Mouse (Mus musculus) bone marrow, adult 2 months (tissue): ENCODE measurements around the gene Caln1.
A peak's percentile ranks its signal among the peaks of the same experiment; 100 is the strongest.

Source experiments
- CTCF ChIP-seq: fragments of 200-500 bp; IDR thresholded peaks from 2 replicates; pipeline ENCODE4 v1.5.1; 2011; ENCODE audit warnings: low read length, control low read depth; ENCODE audit not compliant: control insufficient read depth, insufficient read depth
- POLR2A ChIP-seq: fragments of 200-500 bp; IDR thresholded peaks from 2 replicates; pipeline ENCODE4 v1.6.1; 2011; ENCODE audit warnings: low read depth, mild to moderate bottlenecking, control low read depth, low read length, borderline replicate concordance; ENCODE audit not compliant: control insufficient read depth

DNA sequence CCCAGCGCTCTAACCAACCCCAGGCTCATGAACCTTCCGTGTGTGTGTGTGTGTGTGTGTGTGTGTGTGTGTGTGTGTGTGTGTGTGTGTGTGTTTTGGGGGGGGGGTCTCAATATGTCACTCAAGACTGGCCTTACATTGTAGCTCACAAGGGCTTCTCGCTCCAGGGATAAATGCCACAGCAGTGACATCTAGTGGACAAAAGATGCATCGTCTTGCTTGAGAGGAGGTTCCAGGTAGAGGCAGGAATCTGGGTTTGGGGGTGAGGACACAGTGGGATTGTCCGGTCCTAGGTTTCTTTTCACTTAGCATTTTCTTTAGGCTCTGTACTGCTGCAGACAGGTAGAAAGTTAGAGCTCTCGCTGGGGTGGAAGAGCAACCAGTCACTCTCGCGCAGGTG is 488.9 kb downstream of the Caln1 start:
- TF ChIP-seq CTCF: peak; percentile 54
- no peak for TF ChIP-seq POLR2A
